Mouse (Mus musculus): ENCODE results near the gene Gpc3. TPM values are rescaled to one million over a fixed set of nuclear protein-coding genes. Genes with fewer than 3 reads are reported as not detected.

Gpc3 gene
- polyA plus RNA-seq, 1 experiment from 2014 or later, result 969 TPM

- no peaks in the 10 kb centered on the region for H3K36me3 ChIP-seq
- 39% methylated on average over 3 of the region's 3 CpGs for WGBS
- no peaks in the 10 kb centered on the region for H3K9me3 ChIP-seq (replicated peaks)
- H3K9ac ChIP-seq, result no peak overlapping the region
- no peak for ATAC-seq (replicated peaks; ENCODE audit: low FRiP score)
- peaks cover 30% of the 10 kb centered on the region for H3K4me1 ChIP-seq
- H3K4me3 ChIP-seq (replicated peaks), result no peak overlapping the region
- H3K4me2 ChIP-seq, result 0 out of 2 replicates have a peak overlapping the region, but pooled peaks have one; percentile 3
- H3K27me3 ChIP-seq, result peaks cover 11% of the 10 kb centered on the region; the same call in 1 of the 2 replicates
- H3K27ac ChIP-seq, result peak overlapping the region; percentile 77
These were observed 4.1 kb upstream of the Gpc3 start for GRCm38 (mm10) chrX:52617813-52618212.

GRCm38 (mm10) chrX:52616152-52616551 is 2.4 kb upstream of the Gpc3 start:
- ATAC-seq (replicated peaks; ENCODE audit: low FRiP score), result no peak
- H3K27ac ChIP-seq, result peak overlapping the region; percentile 77; the same call in 1 of the 2 replicates
- peaks cover 30% of the 10 kb centered on the region for H3K4me1 ChIP-seq
- H3K9me3 ChIP-seq (replicated peaks), result no peaks in the 10 kb centered on the region
- H3K27me3 ChIP-seq, result peaks cover 15% of the 10 kb centered on the region; the same call in 1 of the 2 replicates
- H3K4me2 ChIP-seq, result no peak overlapping the region
- no peaks in the 10 kb centered on the region for H3K36me3 ChIP-seq
- H3K9ac ChIP-seq, result no peak overlapping the region
- WGBS, result 37% methylated on average over 5 of the region's 5 CpGs
- no peak overlapping the region for H3K4me3 ChIP-seq (replicated peaks)

DNA sequence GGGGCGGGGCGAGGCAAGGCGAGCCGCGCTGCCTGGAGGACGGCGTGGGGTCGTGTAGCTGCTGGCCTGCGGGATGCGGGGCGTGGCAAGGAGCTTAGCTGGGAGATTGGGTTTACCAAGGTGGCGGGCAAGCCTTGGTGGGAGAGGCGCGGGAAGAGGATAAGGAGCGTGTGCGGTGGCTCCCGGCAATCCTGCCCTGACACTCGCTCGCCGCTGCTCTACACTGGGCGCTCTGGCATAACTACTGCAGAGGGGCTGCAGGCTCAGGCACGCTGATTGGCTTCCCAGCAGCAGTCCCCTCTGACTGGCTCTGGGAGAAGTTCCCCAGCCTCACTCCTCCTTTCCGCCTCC is 256 bp upstream of the Gpc3 start:
- H3K27me3 ChIP-seq, result peaks cover 18% of the 10 kb centered on the region; the same call in 1 of the 2 replicates
- peak overlapping the region; percentile 68; the same call in 1 of the 2 replicates for H3K9ac ChIP-seq
- WGBS, result 20% methylated on average over 21 of the region's 23 CpGs
- peak overlapping the region; percentile 60 for H3K4me3 ChIP-seq (replicated peaks)
- H3K4me1 ChIP-seq, result peaks cover 32% of the 10 kb centered on the region
- H3K27ac ChIP-seq, result peak overlapping the region; percentile 89
- ATAC-seq (replicated peaks; ENCODE audit: low FRiP score), result peak; percentile 94
- no peaks in the 10 kb centered on the region for H3K36me3 ChIP-seq
- H3K4me2 ChIP-seq, result peak overlapping the region; percentile 63
- no peaks in the 10 kb centered on the region for H3K9me3 ChIP-seq (replicated peaks)

DNA sequence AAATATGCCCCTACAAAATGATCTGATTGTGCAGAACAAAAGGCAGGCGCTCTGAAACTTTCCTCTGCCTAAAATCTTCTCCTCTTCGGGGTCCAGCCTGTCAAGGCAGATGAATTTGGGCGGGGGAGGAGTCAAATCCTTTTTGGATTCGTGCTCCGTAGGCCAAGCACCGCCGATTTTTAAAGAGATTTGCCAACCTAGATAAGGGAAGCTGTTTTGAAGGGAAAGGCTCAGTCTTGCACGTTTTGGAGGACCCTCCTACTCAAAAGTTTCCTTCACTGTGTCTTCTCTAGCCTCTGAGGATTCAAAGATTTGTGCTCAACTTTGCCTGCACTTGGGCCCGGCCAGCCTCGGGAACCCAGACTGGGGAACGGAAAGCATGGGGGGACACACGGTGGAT is 944 bp downstream of the Gpc3 start:
- H3K9ac ChIP-seq, result peak overlapping the region; percentile 68
- WGBS, result 14% methylated on average over 12 of the region's 12 CpGs
- no peaks in the 10 kb centered on the region for H3K9me3 ChIP-seq (replicated peaks)
- no peak for ATAC-seq (replicated peaks; ENCODE audit: low FRiP score)
- H3K4me3 ChIP-seq (replicated peaks), result peak overlapping the region; percentile 60
- peak overlapping the region; percentile 63 for H3K4me2 ChIP-seq
- peaks cover 23% of the 10 kb centered on the region for H3K4me1 ChIP-seq
- no peaks in the 10 kb centered on the region for H3K36me3 ChIP-seq
- H3K27ac ChIP-seq, result peak overlapping the region; percentile 89
- H3K27me3 ChIP-seq, result peaks cover 18% of the 10 kb centered on the region; the same call in 1 of the 2 replicates

- WGBS, result 22% methylated on average over 28 of the region's 28 CpGs
- Histone ChIP-seq H3K27me3 (peaks cover 18% of the 10 kb centered on the region; the same call in 1 of the 2 replicates), H3K4me2 (peak overlapping the region; percentile 63), H3K9me3 (replicated peaks) (no peaks in the 10 kb centered on the region), H3K4me3 (replicated peaks) (peak overlapping the region; percentile 60), H3K4me1 (peaks cover 17% of the 10 kb centered on the region), H3K36me3 (no peaks in the 10 kb centered on the region), H3K27ac (peak overlapping the region; percentile 89), H3K9ac (peak overlapping the region; percentile 68)
- no peak for ATAC-seq (replicated peaks; ENCODE audit: low FRiP score)
These were observed 1.6 kb downstream of the Gpc3 start for GRCm38 (mm10) chrX:52611987-52612670.

DNA sequence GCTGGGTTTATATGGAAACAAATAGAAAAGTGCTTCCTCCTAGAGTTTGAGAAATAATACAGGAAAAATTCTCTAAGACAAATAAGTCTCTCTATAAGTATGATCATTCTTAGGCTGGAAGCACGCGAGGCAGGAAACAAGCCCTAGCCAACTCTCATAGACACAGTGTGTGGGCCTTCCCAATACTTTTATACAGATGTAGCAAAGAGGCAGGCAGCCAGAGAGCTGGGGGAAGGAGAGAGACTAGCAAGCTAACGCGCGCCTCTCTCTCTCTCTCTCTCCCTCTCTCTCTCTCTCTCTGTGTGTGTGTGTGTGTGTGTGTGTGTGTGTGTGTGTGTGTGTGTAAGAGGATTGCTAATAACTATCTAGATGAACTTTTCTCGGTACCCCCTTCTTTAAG is 2.2 kb downstream of the Gpc3 start:
- no peak for ATAC-seq (replicated peaks; ENCODE audit: low FRiP score)
- WGBS, result 29% methylated on average over 3 of the region's 6 CpGs
- Histone ChIP-seq H3K4me3 (replicated peaks) (peak overlapping the region; percentile 60), H3K9ac (0 out of 2 replicates have a peak overlapping the region, but pooled peaks have one; percentile 68), H3K9me3 (replicated peaks) (no peaks in the 10 kb centered on the region), H3K4me2 (peak overlapping the region; percentile 63), H3K27ac (peak overlapping the region; percentile 89; the same call in 1 of the 2 replicates), H3K36me3 (no peaks in the 10 kb centered on the region), H3K4me1 (peaks cover 13% of the 10 kb centered on the region), H3K27me3 (peaks cover 18% of the 10 kb centered on the region; the same call in 1 of the 2 replicates)

DNA sequence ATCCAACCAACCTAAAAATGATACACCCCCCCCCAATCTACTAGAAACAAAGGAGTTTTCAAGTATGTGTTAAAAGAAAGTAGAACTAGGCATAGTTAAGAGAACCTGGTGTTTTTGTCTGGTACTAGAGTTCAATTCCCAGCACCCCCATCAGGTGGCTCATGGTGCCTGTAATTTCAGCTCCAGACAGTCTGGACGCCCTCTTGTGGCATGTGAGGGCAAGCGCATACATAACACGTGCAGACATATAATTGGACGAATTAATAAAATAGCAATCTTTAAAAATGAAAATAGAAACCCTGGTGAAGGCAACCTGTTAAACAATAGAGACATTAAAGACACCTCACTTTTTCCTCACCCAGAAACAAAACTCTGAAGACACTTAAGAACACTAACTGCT is 10.6 kb downstream of the Gpc3 start:
- peaks cover 4% of the 10 kb centered on the region; the same call in 1 of the 2 replicates for H3K4me1 ChIP-seq
- no peak for ATAC-seq (replicated peaks; ENCODE audit: low FRiP score)
- H3K27me3 ChIP-seq, result no peaks in the 10 kb centered on the region
- H3K9ac ChIP-seq, result no peak overlapping the region
- 73% methylated on average over 4 of the region's 4 CpGs for WGBS
- H3K36me3 ChIP-seq, result peaks cover 10% of the 10 kb centered on the region
- H3K4me3 ChIP-seq (replicated peaks), result no peak overlapping the region
- no peaks in the 10 kb centered on the region for H3K9me3 ChIP-seq (replicated peaks)
- H3K27ac ChIP-seq, result no peak overlapping the region
- no peak overlapping the region for H3K4me2 ChIP-seq

DNA sequence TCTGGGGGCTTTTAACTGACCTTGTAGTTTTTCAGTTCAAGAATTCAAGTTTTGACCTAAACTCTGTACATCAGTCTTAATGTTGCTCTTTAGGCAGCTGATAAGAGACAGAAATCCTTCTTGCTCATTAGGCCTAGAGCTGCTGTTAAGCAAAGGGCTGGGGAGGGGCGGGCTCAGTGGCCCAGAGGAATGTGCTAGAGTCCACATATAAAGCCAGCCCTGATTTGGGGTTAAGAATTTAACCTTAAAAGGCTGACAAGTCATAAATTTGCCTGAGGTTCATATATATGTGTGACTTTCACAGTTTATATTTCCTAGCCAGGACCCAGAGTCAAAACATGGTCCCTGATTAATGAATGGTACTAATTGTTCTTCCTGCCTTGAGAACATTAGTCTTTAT is 14.5 kb downstream of the Gpc3 start:
- Histone ChIP-seq H3K4me1 (peaks cover 4% of the 10 kb centered on the region; the same call in 1 of the 2 replicates), H3K36me3 (peaks cover 2% of the 10 kb centered on the region; the same call in 1 of the 2 replicates), H3K27ac (0 out of 2 replicates have a peak overlapping the region, but pooled peaks have one; percentile 13), H3K4me2 (no peak overlapping the region), H3K4me3 (replicated peaks) (no peak overlapping the region), H3K9me3 (replicated peaks) (no peaks in the 10 kb centered on the region), H3K9ac (no peak overlapping the region), H3K27me3 (no peaks in the 10 kb centered on the region)
- 19% methylated on average over 1 of the region's 1 CpGs for WGBS
- peak; percentile 75; the same call in 1 of the 2 replicates for ATAC-seq (replicated peaks; ENCODE audit: low FRiP score)

GRCm38 (mm10) chrX:52587671-52588070 is 26.1 kb downstream of the Gpc3 start:
- Histone ChIP-seq H3K4me1 (no peaks in the 10 kb centered on the region), H3K27ac (no peak overlapping the region), H3K9me3 (replicated peaks) (no peaks in the 10 kb centered on the region), H3K36me3 (0 out of 2 replicates have a peak, but pooled peaks cover 1% of the 10 kb centered on the region), H3K9ac (no peak overlapping the region), H3K4me3 (replicated peaks) (no peak overlapping the region), H3K4me2 (no peak overlapping the region), H3K27me3 (no peaks in the 10 kb centered on the region)
- ATAC-seq (replicated peaks; ENCODE audit: low FRiP score), result no peak

DNA sequence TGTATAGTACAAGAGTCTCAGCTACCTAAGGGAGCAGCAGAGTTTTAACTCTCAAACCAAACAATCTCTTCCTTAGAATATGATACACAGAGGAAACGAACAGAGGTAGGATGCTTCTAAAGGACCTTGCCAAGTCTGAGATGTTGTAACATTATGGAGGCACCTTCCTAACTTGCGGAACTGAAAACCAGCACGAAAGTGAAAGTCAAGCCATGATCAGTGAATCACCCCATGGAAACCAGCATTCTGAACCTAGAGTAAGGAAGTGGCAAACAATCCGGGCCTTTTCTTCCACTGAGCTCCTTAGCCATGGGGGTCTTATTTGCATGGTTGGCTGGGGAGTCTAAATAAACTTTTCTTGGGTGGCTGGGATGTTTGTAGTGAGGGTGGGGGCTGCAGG is 53.8 kb downstream of the Gpc3 start:
- ATAC-seq (replicated peaks; ENCODE audit: low FRiP score), result no peak
- H3K4me3 ChIP-seq (replicated peaks), result no peak overlapping the region
- 86% methylated on average over 4 of the region's 4 CpGs for WGBS
- no peaks in the 10 kb centered on the region; the same call in 1 of the 2 replicates for H3K4me1 ChIP-seq
- no peaks in the 10 kb centered on the region; the same call in 1 of the 2 replicates for H3K27me3 ChIP-seq
- no peak overlapping the region for H3K9ac ChIP-seq
- no peak overlapping the region for H3K4me2 ChIP-seq
- H3K9me3 ChIP-seq (replicated peaks), result no peaks in the 10 kb centered on the region
- H3K36me3 ChIP-seq, result no peaks in the 10 kb centered on the region
- H3K27ac ChIP-seq, result no peak overlapping the region

GRCm38 (mm10) chrX:52558526-52558925 is 55.2 kb downstream of the Gpc3 start:
- Histone ChIP-seq H3K36me3 (no peaks in the 10 kb centered on the region), H3K4me1 (no peaks in the 10 kb centered on the region; the same call in 1 of the 2 replicates), H3K27ac (no peak overlapping the region), H3K9me3 (replicated peaks) (no peaks in the 10 kb centered on the region), H3K4me2 (no peak overlapping the region), H3K27me3 (no peaks in the 10 kb centered on the region; the same call in 1 of the 2 replicates), H3K9ac (no peak overlapping the region), H3K4me3 (replicated peaks) (no peak overlapping the region)
- WGBS, result 75% methylated on average over 5 of the region's 5 CpGs
- no peak for ATAC-seq (replicated peaks; ENCODE audit: low FRiP score)

GRCm38 (mm10) chrX:52557489-52557888 is 56.3 kb downstream of the Gpc3 start:
- Histone ChIP-seq H3K36me3 (no peaks in the 10 kb centered on the region), H3K4me3 (replicated peaks) (no peak overlapping the region), H3K27me3 (no peaks in the 10 kb centered on the region; the same call in 1 of the 2 replicates), H3K9me3 (replicated peaks) (no peaks in the 10 kb centered on the region), H3K4me2 (no peak overlapping the region), H3K9ac (no peak overlapping the region), H3K4me1 (no peaks in the 10 kb centered on the region; the same call in 1 of the 2 replicates), H3K27ac (no peak overlapping the region)
- 80% methylated on average over 6 of the region's 6 CpGs for WGBS
- no peak for ATAC-seq (replicated peaks; ENCODE audit: low FRiP score)

Measured in kidney, embryonic 15.5 days (tissue).